Mouse (Mus musculus): ENCODE data around the gene Vstm5.

DNA sequence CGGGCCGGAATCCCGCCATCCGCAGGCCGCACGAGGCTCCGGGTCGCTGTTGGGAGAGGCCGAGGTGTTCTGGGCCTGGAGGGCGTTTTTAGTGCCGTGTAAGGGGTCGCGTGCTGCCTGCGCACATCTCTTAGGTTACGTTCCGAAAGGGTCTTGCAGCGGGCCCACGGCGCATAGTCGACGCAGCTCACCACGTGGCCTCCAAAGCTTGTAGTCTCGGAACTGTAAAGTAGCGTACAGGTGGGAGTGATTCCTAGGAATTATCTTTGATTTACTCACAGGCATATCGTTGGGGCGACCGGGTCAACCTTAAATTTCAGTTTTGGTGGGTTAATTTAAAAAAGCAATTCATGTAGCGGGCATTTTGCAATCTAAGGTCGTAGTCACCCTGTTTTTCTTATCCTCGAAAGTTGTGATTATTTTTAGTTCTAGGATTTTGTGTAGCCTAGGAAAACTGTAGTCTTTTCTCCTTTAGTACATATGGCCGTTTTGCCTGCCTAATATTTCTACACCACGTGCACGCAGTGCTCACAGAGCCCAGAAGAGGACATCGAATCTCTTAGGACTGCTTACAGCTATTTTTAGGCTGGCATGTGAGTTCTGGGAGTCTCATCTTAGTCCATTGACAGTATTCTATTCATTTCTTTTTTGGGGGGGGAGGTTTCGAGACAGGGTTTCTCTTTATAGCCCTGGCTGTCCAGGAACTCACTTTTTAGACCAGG lies 67.7 kb downstream of the Vstm5 start, which contains the start of gene 4931406C07Rik:
- no peak for TF ChIP-seq ZNF384 (IDR thresholded peaks at IDR 0.05; ENCODE audit: low read depth, low read length)
- no peak for TF ChIP-seq MAFK (IDR thresholded peaks at IDR 0.05; ENCODE audit: insufficient read depth, low read depth, low read length)
- TF ChIP-seq HCFC1 (IDR thresholded peaks at IDR 0.05; ENCODE audit: borderline replicate concordance, insufficient read depth, low read length) = no peak

Measured in ES-E14 (cell line).